Mouse (Mus musculus) mesoderm, embryonic 11.5 days (tissue): ENCODE results near the gene Mfap4.
A peak's percentile ranks its signal among the peaks of the same experiment; 100 is the strongest.

Source experiments
- DNase-seq: peaks from one replicate; pipeline ENCODE4 v3.0.0-alpha.2; 2012; ENCODE audit warnings: low read depth, low spot score

Mfap4 gene

GRCm38 (mm10) chr11:61518871-61519270 is 33.6 kb downstream of the Mfap4 start:
- no peak for DNase-seq

- DNase-seq, result no peak
Measured at GRCm38 (mm10) chr11:61519484-61520107, 34.4 kb downstream of the Mfap4 start.

- no peak for DNase-seq
Measured at GRCm38 (mm10) chr11:61526872-61527271, 41.6 kb downstream of the Mfap4 start.

- peak; percentile 12 for DNase-seq
Measured at GRCm38 (mm10) chr11:61529268-61529713, 44.1 kb downstream of the Mfap4 start.

GRCm38 (mm10) chr11:61532820-61533219 is 47.6 kb downstream of the Mfap4 start:
- no peak for DNase-seq

- DNase-seq, result peak; percentile 33
Measured at GRCm38 (mm10) chr11:61533571-61533970, 48.3 kb downstream of the Mfap4 start.

GRCm38 (mm10) chr11:61535530-61535929 is 50.3 kb downstream of the Mfap4 start:
- DNase-seq, result no peak

- DNase-seq, result no peak
Measured at GRCm38 (mm10) chr11:61536952-61537351, 51.7 kb downstream of the Mfap4 start.

GRCm38 (mm10) chr11:61537362-61537761 is 52.1 kb downstream of the Mfap4 start:
- no peak for DNase-seq
